Mouse (Mus musculus) liver, embryonic 14.5 days (tissue): ENCODE measurements around the gene Rrp12. TPM values are rescaled to one million over a fixed set of nuclear protein-coding genes. Genes with fewer than 3 reads are reported as not detected.

ENCODE experiments used
- ATAC-seq: fragments of 200-750 bp; cut with Nextera tagmentation; 2 replicates; pipeline ENCODE4 v1.8.0; 2017; ENCODE audit warnings: moderate number of reproducible peaks, mild to moderate bottlenecking, moderate library complexity; ENCODE audit not compliant: insufficient read depth
- DNase-seq, 3 experiments: peaks; one replicate each; pipeline ENCODE4 v3.0.0-alpha.2; 2012 to 2013; ENCODE audit warnings: low read depth in 3 of 3, low spot score in 3 of 3
- H3K27ac ChIP-seq: fragments of 300-500 bp; sonication (generic); 2 replicates; pipeline ENCODE4 v1.5.1; 2014; ENCODE audit warnings: moderate library complexity, mild to moderate bottlenecking, control low read depth, inconsistent platforms
- H3K27me3 ChIP-seq: fragments of 300-500 bp; sonication (generic); 2 replicates; pipeline ENCODE4 v1.6.1; 2014; ENCODE audit warnings: mild to moderate bottlenecking, low read length, moderate library complexity; ENCODE audit not compliant: control insufficient read depth, insufficient read depth
- H3K36me3 ChIP-seq: fragments of 300-500 bp; sonication (generic); replicated peaks from 2 replicates; pipeline ENCODE4 v1.6.1; 2014; ENCODE audit warnings: low read depth; ENCODE audit not compliant: control insufficient read depth, insufficient read depth
- H3K4me1 ChIP-seq, 2 experiments: fragments of 200-500 bp in 1 of 2; fragments of 300-500 bp in 1 of 2; sonication (generic) in 1 of 2; replicated peaks; 2 replicates each; pipeline ENCODE4 v1.6.1; 2012 to 2014; ENCODE audit warnings: antibody characterized with exemption in 1 of 2, inconsistent platforms in 1 of 2, low read length in 1 of 2; ENCODE audit not compliant: control insufficient read depth in 2 of 2, insufficient read depth in 2 of 2
- H3K4me2 ChIP-seq: fragments of 300-500 bp; sonication (generic); 2 replicates; pipeline ENCODE4 v1.6.1; 2014; ENCODE audit warnings: low read depth, mild to moderate bottlenecking, control low read depth, moderate library complexity
- H3K4me3 ChIP-seq, 2 experiments: fragments of 200-500 bp in 1 of 2; fragments of 300-500 bp in 1 of 2; sonication (generic) in 1 of 2; 2 replicates each; pipeline ENCODE4 v1.5.1; 2012 to 2014; ENCODE audit warnings: low read depth in 2 of 2, low read length in 2 of 2, mild to moderate bottlenecking in 2 of 2, control low read depth in 1 of 2, inconsistent platforms in 1 of 2, moderate library complexity in 1 of 2; ENCODE audit not compliant: insufficient read depth in 1 of 2
- H3K9ac ChIP-seq: fragments of 300-500 bp; sonication (generic); replicated peaks from 2 replicates; pipeline ENCODE4 v1.6.1; 2014; ENCODE audit warnings: mild to moderate bottlenecking, control low read depth, moderate library complexity
- H3K9me3 ChIP-seq: fragments of 300-500 bp; sonication (generic); 2 replicates; pipeline ENCODE4 v1.6.1; 2016; ENCODE audit warnings: low read length, mixed read lengths; ENCODE audit not compliant: control insufficient read depth
- CTCF ChIP-seq: IDR thresholded peaks from 2 replicates; pipeline ENCODE4 v1.5.1; 2016; ENCODE audit warnings: antibody characterized with exemption, low read depth, control low read depth
- EP300 ChIP-seq: IDR thresholded peaks from 2 replicates; pipeline ENCODE4 v1.6.1; 2016; ENCODE audit warnings: antibody characterized with exemption, low read depth
- WGBS: fragments of 180-500 bp; shearing (Covaris S2); extraction: QIAGEN DNeasy Blood & Tissue Kit; methylation state at CpG from one replicate; pipeline ENCODE4 v1.1.7; 2014; ENCODE audit not compliant: insufficient replicate concordance; 5-methylcytosine and 5-hydroxymethylcytosine counted together
- polyA plus RNA-seq, 2 experiments: library from polyadenylated mRNA; depleted of rRNA in 1 of 2; stranded (reverse) in 1 of 2; unstranded in 1 of 2; fragments of >200 nt; fragmentation: Nextera tagmentation in 1 of 2; extraction: Ambion mirVana in 1 of 2; gene quantifications; 2 replicates each; pipeline versions ENCODE4 v1.2.1 to v1.2.3; 2012 to 2014

The Rrp12 gene
- polyA plus RNA-seq, 2 experiments, result 5.0 to 6.0 TPM

- no peak overlapping the region for H3K9ac ChIP-seq
- ATAC-seq (no peak), DNase-seq (peak in 1 of 3 experiments; percentile 49)
- no peaks in the 10 kb centered on the region for H3K27me3 ChIP-seq
- H3K4me2 ChIP-seq, result no peak overlapping the region
- no peaks in the 10 kb centered on the region for H3K9me3 ChIP-seq
- no peak overlapping the region for H3K27ac ChIP-seq
- H3K4me1 ChIP-seq, result peaks cover 5 to 23% of the 10 kb centered on the region in 2 experiments
- no peaks in the 10 kb centered on the region for H3K36me3 ChIP-seq
- TF ChIP-seq EP300 (no peak), CTCF (peak; percentile 80)
- no peak overlapping the region for H3K4me3 ChIP-seq
- 42% methylated on average over 4 of the region's 4 CpGs for WGBS
These were observed 2.9 kb upstream of the Rrp12 start for GRCm38 (mm10) chr19:41898860-41899259.

- Histone ChIP-seq H3K9ac (peak overlapping the region; percentile 63), H3K27ac (no peak overlapping the region), H3K4me3 (peak overlapping the region; percentile 83 to 92), H3K27me3 (no peaks in the 10 kb centered on the region), H3K9me3 (no peaks in the 10 kb centered on the region), H3K4me1 (peaks cover 5 to 19% of the 10 kb centered on the region in 2 experiments; a peak in 3 of 4 replicates), H3K4me2 (peak overlapping the region; percentile 80), H3K36me3 (peaks cover 2% of the 10 kb centered on the region)
- TF ChIP-seq CTCF, result no peak
- TF ChIP-seq EP300, result no peak
- DNase-seq, result no peak
- ATAC-seq, result no peak; the same call in 1 of the 2 replicates
- 22% methylated on average over 18 of the region's 18 CpGs for WGBS
These were observed 342 bp upstream of the Rrp12 start for GRCm38 (mm10) chr19:41896319-41896711.

GRCm38 (mm10) chr19:41894959-41895358 lies 1.0 kb downstream of the Rrp12 start:
- H3K4me1 ChIP-seq, result peaks cover 5 to 15% of the 10 kb centered on the region in 2 experiments; a peak in 3 of 4 replicates
- DNase-seq (peak in 1 of 3 experiments; percentile 53), ATAC-seq (no peak)
- peak overlapping the region; percentile 63 for H3K9ac ChIP-seq
- H3K27me3 ChIP-seq, result no peaks in the 10 kb centered on the region
- WGBS, result 17% methylated on average over 7 of the region's 7 CpGs
- no peak overlapping the region; the same call in 1 of the 2 replicates for H3K27ac ChIP-seq
- H3K36me3 ChIP-seq, result peaks cover 2% of the 10 kb centered on the region
- H3K4me3 ChIP-seq, result peak overlapping the region; percentile 83 to 92
- peak overlapping the region; percentile 80 for H3K4me2 ChIP-seq
- TF ChIP-seq EP300 (no peak), CTCF (no peak)
- H3K9me3 ChIP-seq, result no peaks in the 10 kb centered on the region

GRCm38 (mm10) chr19:41888191-41888590 lies 7.8 kb downstream of the Rrp12 start:
- H3K9ac ChIP-seq, result no peak overlapping the region
- H3K27me3 ChIP-seq, result no peaks in the 10 kb centered on the region
- H3K36me3 ChIP-seq, result peaks cover 8% of the 10 kb centered on the region
- H3K4me2 ChIP-seq, result no peak overlapping the region
- H3K4me1 ChIP-seq, result no peaks in the 10 kb centered on the region
- H3K4me3 ChIP-seq, result no peak overlapping the region
- DNase-seq (peak in 2 of 3 experiments; percentile 82 to 87), ATAC-seq (no peak)
- no peaks in the 10 kb centered on the region for H3K9me3 ChIP-seq
- no peak for TF ChIP-seq EP300
- TF ChIP-seq CTCF, result no peak
- H3K27ac ChIP-seq, result no peak overlapping the region

- no peak for DNase-seq
- WGBS, result 79% methylated on average over 9 of the region's 9 CpGs
- H3K4me3 ChIP-seq, result no peak overlapping the region
These were observed 12.1 kb downstream of the Rrp12 start for GRCm38 (mm10) chr19:41883882-41884281.

More at GRCm38 (mm10) chr19:41883882-41884281, 12.1 kb downstream of the Rrp12 start:
- Histone ChIP-seq H3K4me2 (no peak overlapping the region), H3K4me1 (no peaks in the 10 kb centered on the region), H3K9ac (no peak overlapping the region), H3K36me3 (peaks cover 6% of the 10 kb centered on the region), H3K9me3 (no peaks in the 10 kb centered on the region), H3K27ac (no peak overlapping the region), H3K27me3 (no peaks in the 10 kb centered on the region)
- ATAC-seq, result no peak
- TF ChIP-seq CTCF (no peak), EP300 (no peak)
